Mouse (Mus musculus) small intestine, adult 2 months (tissue): ENCODE data around the gene Agap1.

Experiments
- CTCF ChIP-seq: fragments of 200-500 bp; IDR thresholded peaks from 2 replicates; pipeline ENCODE4 v1.5.1; 2012; ENCODE audit warnings: low read depth, mild to moderate bottlenecking, control low read depth, inconsistent platforms, low read length, moderate library complexity, mixed read lengths; ENCODE audit not compliant: insufficient replicate concordance, insufficient read length; ENCODE audit errors: extremely low read depth
- POLR2A ChIP-seq: fragments of 200-500 bp; IDR thresholded peaks from 2 replicates; pipeline ENCODE4 v1.6.1; 2012; ENCODE audit warnings: low read depth, mild to moderate bottlenecking, control low read depth, inconsistent platforms, low read length, moderate library complexity

GRCm38 (mm10) chr1:89746171-89746570 is 291.6 kb downstream of the Agap1 start:
- TF ChIP-seq CTCF: no peak
- no peak for TF ChIP-seq POLR2A
